Mouse (Mus musculus) lung, postnatal 0 days (tissue): ENCODE measurements around the gene Zfp1. TPM values are rescaled to one million over a fixed set of nuclear protein-coding genes. Genes with fewer than 3 reads are reported as not detected.

ENCODE experiments used
- ATAC-seq: fragments of 200-750 bp; cut with Nextera tagmentation; 2 replicates; pipeline ENCODE4 v1.8.0; 2017; ENCODE audit warnings: moderate library complexity
- DNase-seq: peaks from one replicate; pipeline ENCODE4 v3.0.0-alpha.2; 2016; ENCODE audit warnings: low spot score
- H3K27ac ChIP-seq: fragments of 300-500 bp; sonication (generic); 2 replicates; pipeline ENCODE4 v1.5.1; 2014; ENCODE audit warnings: antibody characterized with exemption, mild to moderate bottlenecking, low read length, mixed read lengths
- H3K27me3 ChIP-seq: fragments of 300-500 bp; sonication (generic); replicated peaks from 2 replicates; pipeline ENCODE4 v1.6.1; 2014; ENCODE audit warnings: low read length, mixed read lengths; ENCODE audit not compliant: insufficient read depth
- H3K36me3 ChIP-seq: fragments of 300-500 bp; sonication (generic); 2 replicates; pipeline ENCODE4 v1.6.1; 2014; ENCODE audit warnings: low read length, mixed read lengths; ENCODE audit not compliant: insufficient read depth
- H3K4me1 ChIP-seq: fragments of 300-500 bp; sonication (generic); 2 replicates; pipeline ENCODE4 v1.6.1; 2014; ENCODE audit warnings: antibody characterized with exemption, low read depth, low read length, mixed read lengths; ENCODE audit not compliant: insufficient read depth
- H3K4me2 ChIP-seq: fragments of 300-500 bp; sonication (generic); replicated peaks from 2 replicates; pipeline ENCODE4 v1.6.1; 2014; ENCODE audit warnings: low read depth, mild to moderate bottlenecking, low read length, moderate library complexity, mixed read lengths
- H3K4me3 ChIP-seq: fragments of 300-500 bp; sonication (generic); 2 replicates; pipeline ENCODE4 v1.5.1; 2014; ENCODE audit warnings: low read depth, low read length
- H3K9ac ChIP-seq: fragments of 300-500 bp; sonication (generic); replicated peaks from 2 replicates; pipeline ENCODE4 v1.6.1; 2014; ENCODE audit warnings: low read depth, mild to moderate bottlenecking
- H3K9me3 ChIP-seq: fragments of 300-500 bp; sonication (generic); 2 replicates; pipeline ENCODE4 v1.6.1; 2016; ENCODE audit warnings: low read length, mixed read lengths
- CTCF ChIP-seq: IDR thresholded peaks from 2 replicates; pipeline ENCODE4 v1.5.1; 2016; ENCODE audit warnings: antibody characterized with exemption, mild to moderate bottlenecking
- EP300 ChIP-seq: IDR thresholded peaks from 2 replicates; pipeline ENCODE4 v1.6.1; 2016; ENCODE audit warnings: antibody characterized with exemption, mild to moderate bottlenecking, control low read depth
- WGBS: fragments of 180-500 bp; shearing (Covaris S2); extraction: QIAGEN DNeasy Blood & Tissue Kit; methylation state at CpG from one replicate; pipeline ENCODE4 v1.1.7; 2014; 5-methylcytosine and 5-hydroxymethylcytosine counted together
- polyA plus RNA-seq: library from polyadenylated mRNA; unstranded; fragments of >200 nt; fragmentation: Nextera tagmentation; extraction: Ambion mirVana; gene quantifications from 2 replicates; pipeline ENCODE4 v1.2.1, GENCODE M21; 2015

The Zfp1 gene
- polyA plus RNA-seq, 1 experiment from 2014 or later: 11.1 TPM

GRCm38 (mm10) chr8:111700740-111701139, 57.5 kb downstream of the Zfp1 start:
- H3K4me3 ChIP-seq: no peak overlapping the region
- H3K27ac ChIP-seq: no peak overlapping the region
- ATAC-seq (no peak), DNase-seq (no peak)
- TF ChIP-seq CTCF (no peak), EP300 (no peak)
- no peaks in the 10 kb centered on the region for H3K9me3 ChIP-seq
- peaks cover 3% of the 10 kb centered on the region; the same call in 1 of the 2 replicates for H3K4me1 ChIP-seq
- no peak overlapping the region for H3K4me2 ChIP-seq
- no peaks in the 10 kb centered on the region for H3K36me3 ChIP-seq
- WGBS: 89% methylated on average over 5 of the region's 5 CpGs
- no peak overlapping the region for H3K9ac ChIP-seq
- no peaks in the 10 kb centered on the region for H3K27me3 ChIP-seq

GRCm38 (mm10) chr8:111701380-111701779, 58.2 kb downstream of the Zfp1 start:
- ATAC-seq (no peak), DNase-seq (no peak)

GRCm38 (mm10) chr8:111704585-111704984, 61.4 kb downstream of the Zfp1 start:
- DNase-seq (no peak), ATAC-seq (no peak)
- no peak overlapping the region for H3K4me2 ChIP-seq
- H3K36me3 ChIP-seq: no peaks in the 10 kb centered on the region
- H3K4me1 ChIP-seq: peaks cover 3% of the 10 kb centered on the region; the same call in 1 of the 2 replicates
- 90% methylated on average over 12 of the region's 12 CpGs for WGBS
- no peak overlapping the region for H3K27ac ChIP-seq
- H3K9me3 ChIP-seq: no peaks in the 10 kb centered on the region
- H3K4me3 ChIP-seq: no peak overlapping the region
- H3K27me3 ChIP-seq: no peaks in the 10 kb centered on the region
- TF ChIP-seq CTCF: no peak
- TF ChIP-seq EP300: no peak
- H3K9ac ChIP-seq: no peak overlapping the region

More at GRCm38 (mm10) chr8:111701380-111701779, 58.2 kb downstream of the Zfp1 start:
- Histone ChIP-seq H3K36me3 (no peaks in the 10 kb centered on the region), H3K4me2 (no peak overlapping the region), H3K4me1 (peaks cover 3% of the 10 kb centered on the region; the same call in 1 of the 2 replicates), H3K9me3 (no peaks in the 10 kb centered on the region), H3K27me3 (no peaks in the 10 kb centered on the region), H3K27ac (no peak overlapping the region), H3K4me3 (no peak overlapping the region), H3K9ac (no peak overlapping the region)
- WGBS: 68% methylated on average over 9 of the region's 9 CpGs
- TF ChIP-seq EP300 (no peak), CTCF (no peak)

GRCm38 (mm10) chr8:111705222-111705621, 62.0 kb downstream of the Zfp1 start:
- Histone ChIP-seq H3K36me3 (0 out of 2 replicates have a peak, but pooled peaks cover 4% of the 10 kb centered on the region), H3K9me3 (no peaks in the 10 kb centered on the region), H3K27ac (no peak overlapping the region), H3K27me3 (no peaks in the 10 kb centered on the region), H3K9ac (no peak overlapping the region), H3K4me2 (no peak overlapping the region), H3K4me1 (peaks cover 3% of the 10 kb centered on the region; the same call in 1 of the 2 replicates), H3K4me3 (no peak overlapping the region)
- ATAC-seq: peak; percentile 74
- 26% methylated on average over 3 of the region's 3 CpGs for WGBS
- peak; percentile 35 for DNase-seq
- TF ChIP-seq EP300 (no peak), CTCF (no peak)

- H3K27ac ChIP-seq: 0 out of 2 replicates have a peak overlapping the region, but pooled peaks have one; percentile 15
- H3K9me3 ChIP-seq: no peaks in the 10 kb centered on the region
- no peaks in the 10 kb centered on the region for H3K27me3 ChIP-seq
- 53% methylated on average over 5 of the region's 5 CpGs for WGBS
- H3K9ac ChIP-seq: no peak overlapping the region
- peaks cover 3% of the 10 kb centered on the region; the same call in 1 of the 2 replicates for H3K4me1 ChIP-seq
- H3K4me3 ChIP-seq: no peak overlapping the region
- no peak; the same call in 1 of the 2 replicates for ATAC-seq
- H3K36me3 ChIP-seq: peaks cover 8% of the 10 kb centered on the region; the same call in 1 of the 2 replicates
- TF ChIP-seq EP300: no peak
- TF ChIP-seq CTCF: no peak
- H3K4me2 ChIP-seq: no peak overlapping the region
- no peak for DNase-seq
Observed at GRCm38 (mm10) chr8:111705699-111706098, 62.5 kb downstream of the Zfp1 start.

GRCm38 (mm10) chr8:111708265-111708664, 65.1 kb downstream of the Zfp1 start:
- 63% methylated on average over 6 of the region's 6 CpGs for WGBS
- no peak overlapping the region for H3K4me2 ChIP-seq
- no peak overlapping the region for H3K9ac ChIP-seq
- H3K4me1 ChIP-seq: peaks cover 3% of the 10 kb centered on the region; the same call in 1 of the 2 replicates
- DNase-seq (no peak), ATAC-seq (no peak)
- no peaks in the 10 kb centered on the region for H3K9me3 ChIP-seq
- H3K36me3 ChIP-seq: peaks cover 15% of the 10 kb centered on the region
- no peak for TF ChIP-seq EP300
- no peak overlapping the region for H3K4me3 ChIP-seq
- no peak overlapping the region for H3K27ac ChIP-seq
- no peaks in the 10 kb centered on the region for H3K27me3 ChIP-seq
